Mouse (Mus musculus): ENCODE data around the gene Cenpj.

Cenpj gene

DNA sequence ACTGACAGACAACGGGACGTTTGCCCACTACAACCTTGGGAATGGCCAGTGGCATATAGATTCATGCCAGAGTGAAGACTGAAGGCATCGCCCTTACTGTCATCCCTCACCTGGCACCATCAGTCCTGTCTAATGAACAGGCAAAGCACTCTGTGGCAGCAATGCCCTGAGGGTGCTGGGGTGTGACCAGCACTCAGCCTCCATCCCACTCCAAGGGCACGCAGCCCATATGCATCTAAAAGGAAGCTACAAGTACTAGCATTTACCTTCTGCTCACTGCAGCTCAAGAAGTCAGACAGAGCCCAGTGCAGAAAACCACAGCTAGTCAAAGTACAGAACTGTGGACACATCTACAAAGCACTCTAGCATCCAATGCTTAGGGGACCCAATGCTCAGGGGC lies 29.7 kb downstream of the Cenpj start:
- CTCF ChIA-PET, result no interaction called here

DNA sequence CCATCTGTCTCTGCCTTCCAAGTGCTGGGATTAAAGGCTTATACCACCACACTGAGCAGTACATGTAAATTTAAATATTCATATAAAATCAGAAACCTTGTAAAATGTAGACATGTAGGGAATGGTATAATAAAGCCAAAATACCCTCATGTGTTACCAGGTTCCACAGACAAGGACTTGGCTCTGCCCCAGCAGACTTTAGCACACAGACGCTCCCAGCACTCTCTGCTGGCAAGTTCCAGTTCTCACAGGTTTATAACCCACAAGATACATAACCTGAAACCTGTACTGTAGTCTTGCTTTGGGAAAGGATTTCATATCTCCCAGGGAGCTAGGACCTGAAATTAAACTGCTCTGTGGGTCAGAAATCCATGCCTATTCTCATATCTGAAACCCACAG lies 30.3 kb downstream of the Cenpj start:
- CTCF ChIA-PET, result no interaction called here

DNA sequence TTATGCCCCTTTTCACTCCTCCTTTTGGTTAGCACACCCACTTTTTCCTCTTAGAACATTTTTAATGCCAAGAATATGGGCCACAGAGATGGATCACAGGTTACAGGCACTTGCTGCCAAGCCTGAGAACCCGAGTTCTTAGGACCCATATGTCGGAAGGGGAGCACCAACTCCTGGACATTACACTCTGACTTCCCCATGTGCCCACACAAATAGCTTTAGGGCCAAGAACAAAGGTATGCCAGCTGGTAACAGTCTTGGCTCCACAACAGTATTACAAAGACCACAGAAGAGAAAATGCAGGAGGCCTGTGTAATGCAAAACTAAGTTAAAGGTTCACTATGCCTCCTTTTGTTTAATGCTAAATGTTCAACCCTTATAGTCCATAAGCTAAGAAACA lies 44.4 kb downstream of the Cenpj start:
- CTCF ChIA-PET, result no interaction called here

DNA sequence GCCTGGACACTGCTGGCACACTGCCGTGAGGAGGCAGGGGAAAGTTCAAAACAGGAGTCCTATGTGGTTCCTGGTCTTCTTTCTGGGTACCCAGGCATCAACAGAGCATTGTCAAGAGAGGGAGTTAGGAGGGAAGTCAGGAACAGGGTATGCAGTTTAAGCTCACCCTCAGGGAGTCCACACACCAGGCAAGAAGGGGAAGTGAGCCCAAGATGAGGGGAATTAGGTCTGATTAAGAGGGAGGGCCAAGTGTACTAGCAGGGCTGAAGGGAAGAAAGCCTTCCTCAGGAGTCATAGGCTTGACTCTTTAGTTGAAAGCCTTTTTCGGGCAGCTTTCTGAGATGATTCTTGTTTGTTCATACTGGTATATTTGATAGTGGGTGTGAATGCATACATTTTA lies 60.5 kb downstream of the Cenpj start:
- CTCF ChIA-PET, result interaction anchor here (0.5 kb wide), 1 partner anchor 944 kb away, joined by 3 read pairs; no protein-coding TSS in a partner anchor

- CTCF ChIA-PET, result no interaction called here
Measured at GRCm38 (mm10) chr14:56512084-56512483, 63.1 kb downstream of the Cenpj start.

DNA sequence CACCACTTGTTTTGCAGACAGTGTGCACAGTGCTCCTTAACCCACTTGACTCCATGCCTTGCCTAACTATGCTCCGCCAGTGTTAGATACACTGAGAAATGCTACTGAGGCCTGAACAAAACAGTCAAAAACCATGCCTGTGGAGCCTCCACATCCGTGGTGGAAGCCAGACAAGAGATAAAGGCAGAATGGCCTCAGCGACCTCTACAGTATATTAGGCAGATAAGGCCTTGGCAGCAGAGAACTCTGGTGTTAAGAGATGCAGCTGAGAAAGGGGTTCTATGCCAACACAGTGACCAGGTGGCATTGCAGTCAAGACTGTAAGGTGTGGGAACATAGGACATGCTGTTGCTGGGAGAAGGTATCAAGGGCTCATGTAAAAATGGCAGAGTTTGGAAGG lies 68.5 kb downstream of the Cenpj start:
- CTCF ChIA-PET, result no interaction called here

GRCm38 (mm10) chr14:56502407-56502806 lies 72.8 kb downstream of the Cenpj start:
- CTCF ChIA-PET, result no interaction called here

- CTCF ChIA-PET, result no interaction called here
Measured at GRCm38 (mm10) chr14:56489806-56490205, 85.4 kb downstream of the Cenpj start.
